Mouse (Mus musculus): ENCODE results near the gene Gm10974. TPM values are rescaled to one million over a fixed set of nuclear protein-coding genes. Genes with fewer than 3 reads are reported as not detected.

Gene Gm10974
- total and polyA plus RNA-seq, 3 experiments, result not detected

- TF ChIP-seq EP300 (IDR thresholded peaks at IDR 0.05; ENCODE audit: low read depth in 1 of 2, low read length in 2 of 2) (no peak), TBP (IDR thresholded peaks at IDR 0.05; ENCODE audit: low read depth, low read length) (no peak), UBTF (IDR thresholded peaks at IDR 0.05; ENCODE audit: borderline replicate concordance, insufficient read depth, low read depth, low read length) (no peak), NRF1 (IDR thresholded peaks at IDR 0.05; ENCODE audit: insufficient read depth, low read depth, low read length, poor library complexity, severe bottlenecking) (no peak), SMC3 (IDR thresholded peaks at IDR 0.05; ENCODE audit: low read depth, low read length) (no peak), GATA1 (IDR thresholded peaks at IDR 0.05; ENCODE audit: low read depth, low read length) (no peak), MEF2A (IDR thresholded peaks at IDR 0.05; ENCODE audit: extremely low read depth, insufficient replicate concordance, low read depth, low read length, poor library complexity, severe bottlenecking) (no peak), TCF12 (IDR thresholded peaks at IDR 0.05; ENCODE audit: low read depth, low read length) (no peak), USF2 (IDR thresholded peaks at IDR 0.05; ENCODE audit: borderline replicate concordance in 1 of 2, insufficient read depth in 1 of 2, low read depth in 1 of 2, low read length in 2 of 2) (no peak), NELFE (IDR thresholded peaks at IDR 0.05; ENCODE audit: low read depth, low read length) (no peak), ETS1 (IDR thresholded peaks at IDR 0.05; ENCODE audit: low read depth, low read length) (no peak), BHLHE40 (IDR thresholded peaks at IDR 0.05; ENCODE audit: borderline replicate concordance, low read depth, low read length) (no peak), ZMIZ1 (IDR thresholded peaks at IDR 0.05; ENCODE audit: low read depth, low read length) (no peak), CHD2 (IDR thresholded peaks at IDR 0.05; ENCODE audit: low read length) (no peak), POLR2A (IDR thresholded peaks at IDR 0.05; ENCODE audit: control insufficient read depth in 1 of 2, insufficient read depth in 1 of 2, low read depth in 1 of 2, low read length in 2 of 2, poor library complexity in 1 of 2) (no peak)
- Histone ChIP-seq H3K4me1 (ENCODE audit: control insufficient read depth in 1 of 2, insufficient read depth in 2 of 2, low read length in 2 of 2) (no peaks in the 10 kb centered on the region), H3K27me3 (ENCODE audit: control insufficient read depth in 1 of 2, insufficient read depth in 2 of 2, low read length in 2 of 2) (peaks cover 2 to 7% of the 10 kb centered on the region in 2 experiments; a peak in 3 of 4 replicates), H3K36me3 (ENCODE audit: control insufficient read depth in 1 of 2, insufficient read depth in 2 of 2, low read length in 2 of 2) (no peaks in the 10 kb centered on the region), H3K27ac (ENCODE audit: control insufficient read depth, low read depth, low read length) (no peak overlapping the region), H3K79me2 (ENCODE audit: control insufficient read depth, insufficient read depth, low read length, poor library complexity) (no peaks in the 10 kb centered on the region), H3K4me3 (ENCODE audit: control insufficient read depth in 1 of 2, insufficient read depth in 1 of 2, low read depth in 2 of 2, low read length in 2 of 2) (no peak overlapping the region), H3K9ac (ENCODE audit: control insufficient read depth, low read depth, low read length, poor library complexity, severe bottlenecking) (no peak overlapping the region), H3K9me3 (replicated peaks; ENCODE audit: insufficient read depth, low read length) (no peaks in the 10 kb centered on the region)
- DNase-seq (ENCODE audit: low read depth, low spot score), result no peak
Measured at GRCm38 (mm10) chr7:66404802-66405201, 39.1 kb downstream of the Gm10974 start.

GRCm38 (mm10) chr7:66405541-66405940 is 39.8 kb downstream of the Gm10974 start:
- H3K36me3 ChIP-seq (ENCODE audit: control insufficient read depth in 1 of 2, insufficient read depth in 2 of 2, low read length in 2 of 2), result no peaks in the 10 kb centered on the region
- no peaks in the 10 kb centered on the region for H3K9me3 ChIP-seq (replicated peaks; ENCODE audit: insufficient read depth, low read length)
- no peak for DNase-seq (ENCODE audit: low read depth, low spot score)
- H3K4me1 ChIP-seq (ENCODE audit: control insufficient read depth in 1 of 2, insufficient read depth in 2 of 2, low read length in 2 of 2), result no peaks in the 10 kb centered on the region
- H3K9ac ChIP-seq (ENCODE audit: control insufficient read depth, low read depth, low read length, poor library complexity, severe bottlenecking), result no peak overlapping the region
- H3K4me3 ChIP-seq (ENCODE audit: control insufficient read depth in 1 of 2, insufficient read depth in 1 of 2, low read depth in 2 of 2, low read length in 2 of 2), result no peak overlapping the region
- peaks cover 2 to 6% of the 10 kb centered on the region in 2 experiments; a peak in 3 of 4 replicates for H3K27me3 ChIP-seq (ENCODE audit: control insufficient read depth in 1 of 2, insufficient read depth in 2 of 2, low read length in 2 of 2)
- no peak overlapping the region for H3K27ac ChIP-seq (ENCODE audit: control insufficient read depth, low read depth, low read length)
- H3K79me2 ChIP-seq (ENCODE audit: control insufficient read depth, insufficient read depth, low read length, poor library complexity), result no peaks in the 10 kb centered on the region
- no peak for TF ChIP-seq MYB (IDR thresholded peaks at IDR 0.05; ENCODE audit: low read depth, low read length)
- no peak for TF ChIP-seq ZMIZ1 (IDR thresholded peaks at IDR 0.05; ENCODE audit: low read depth, low read length)
- TF ChIP-seq MAZ (IDR thresholded peaks at IDR 0.05; ENCODE audit: low read depth, low read length), result no peak
- no peak for TF ChIP-seq USF2 (IDR thresholded peaks at IDR 0.05; ENCODE audit: borderline replicate concordance in 1 of 2, insufficient read depth in 1 of 2, low read depth in 1 of 2, low read length in 2 of 2)
- TF ChIP-seq CHD2 (IDR thresholded peaks at IDR 0.05; ENCODE audit: low read length), result no peak
- TF ChIP-seq SIN3A (IDR thresholded peaks at IDR 0.05; ENCODE audit: low read length), result no peak
- TF ChIP-seq POLR2A (IDR thresholded peaks at IDR 0.05; ENCODE audit: control insufficient read depth in 1 of 2, insufficient read depth in 1 of 2, low read depth in 1 of 2, low read length in 2 of 2, poor library complexity in 1 of 2), result no peak
- no peak for TF ChIP-seq POLR2AphosphoS5 (IDR thresholded peaks at IDR 0.05; ENCODE audit: borderline replicate concordance, low read depth, low read length)
- TF ChIP-seq ZKSCAN1 (IDR thresholded peaks at IDR 0.05; ENCODE audit: low read depth, low read length), result no peak
- no peak for TF ChIP-seq RCOR1 (IDR thresholded peaks at IDR 0.05; ENCODE audit: low read depth, low read length)
- TF ChIP-seq TCF12 (IDR thresholded peaks at IDR 0.05; ENCODE audit: low read depth, low read length), result no peak
- no peak for TF ChIP-seq MEF2A (IDR thresholded peaks at IDR 0.05; ENCODE audit: extremely low read depth, insufficient replicate concordance, low read depth, low read length, poor library complexity, severe bottlenecking)
- TF ChIP-seq HCFC1 (IDR thresholded peaks at IDR 0.05; ENCODE audit: low read depth, low read length), result no peak
- no peak for TF ChIP-seq UBTF (IDR thresholded peaks at IDR 0.05; ENCODE audit: borderline replicate concordance, insufficient read depth, low read depth, low read length)
- no peak for TF ChIP-seq GATA1 (IDR thresholded peaks at IDR 0.05; ENCODE audit: low read depth, low read length)
- TF ChIP-seq SMC3 (IDR thresholded peaks at IDR 0.05; ENCODE audit: low read depth, low read length), result no peak
- no peak for TF ChIP-seq POLR2AphosphoS2 (IDR thresholded peaks at IDR 0.05; ENCODE audit: low read length)
- TF ChIP-seq ZNF384 (IDR thresholded peaks at IDR 0.05; ENCODE audit: low read depth, low read length), result no peak

All from MEL (cell line).